Mouse (Mus musculus): ENCODE measurements around the gene Hs3st3b1. TPM values are rescaled to one million over a fixed set of nuclear protein-coding genes. Genes with fewer than 3 reads are reported as not detected.

Gene Hs3st3b1
- polyA plus RNA-seq (2017; shearing (Covaris generic)) = 10 to 100 TPM in 1 of 2 experiments, 1 to 10 TPM in 1; 1.9 to 29.6 TPM

DNA sequence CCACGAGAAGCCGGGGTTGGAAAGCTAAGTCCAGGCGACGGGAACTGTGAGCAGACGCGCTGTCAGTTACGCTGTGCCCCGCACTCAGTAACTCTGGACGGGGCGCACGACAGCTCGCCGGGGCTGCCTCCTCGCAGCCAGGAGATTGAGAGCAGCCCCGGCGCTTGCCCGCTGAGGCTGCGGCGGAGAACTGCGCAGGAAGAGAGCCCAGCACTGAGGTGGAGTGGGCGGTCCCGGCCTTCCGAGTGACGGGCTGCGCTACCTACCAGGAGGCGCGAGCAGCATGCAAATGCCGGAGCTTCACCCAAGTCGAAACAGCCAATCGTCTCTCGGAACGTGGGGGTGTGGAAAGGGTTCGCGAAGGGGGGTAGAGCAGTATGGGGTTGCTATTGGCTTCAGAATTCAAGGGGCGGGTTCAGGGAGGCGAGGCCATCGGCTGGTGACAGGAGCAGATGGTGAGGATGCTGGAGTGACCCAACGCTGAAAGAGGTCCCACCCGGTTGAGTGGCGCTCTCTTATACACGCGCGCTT lies at the start of gene Hs3st3b1:
TSS of gene Hs3st3b1 (minus strand) at position 200 of the 531 bp plus-strand sequence.

Other genes starting within 250 kb of the Hs3st3b1 start
- gene Cox10, start 157.2 kb upstream of the Hs3st3b1 start, polyA plus RNA-seq (2017; shearing (Covaris generic)) = 10 to 100 TPM; 17.3 to 24.0 TPM

Data from inflammation-experienced regulatory T-cells (primary cell).